Mouse (Mus musculus) liver, embryonic 16.5 days (tissue): ENCODE results near the gene Alox8. TPM values are rescaled to one million over a fixed set of nuclear protein-coding genes. Genes with fewer than 3 reads are reported as not detected.

ENCODE experiments used
- ATAC-seq: fragments of 200-750 bp; cut with Nextera tagmentation; 2 replicates; pipeline ENCODE4 v1.8.0; 2017; ENCODE audit warnings: low read depth, mild to moderate bottlenecking, moderate number of reproducible peaks, moderate library complexity
- H3K27ac ChIP-seq: fragments of 300-500 bp; sonication (generic); 2 replicates; pipeline ENCODE4 v1.5.1; 2014; ENCODE audit warnings: mild to moderate bottlenecking, low read length
- H3K27me3 ChIP-seq: fragments of 300-500 bp; sonication (generic); 2 replicates; pipeline ENCODE4 v1.6.1; 2014; ENCODE audit warnings: low read depth, low read length, mixed read lengths; ENCODE audit not compliant: control insufficient read depth, insufficient read depth
- H3K36me3 ChIP-seq: fragments of 300-500 bp; sonication (generic); 2 replicates; pipeline ENCODE4 v1.6.1; 2014; ENCODE audit warnings: mild to moderate bottlenecking; ENCODE audit not compliant: control insufficient read depth, insufficient read depth
- H3K4me1 ChIP-seq: fragments of 300-500 bp; sonication (generic); 2 replicates; pipeline ENCODE4 v1.6.1; 2014; ENCODE audit warnings: low read depth, low read length, mixed read lengths; ENCODE audit not compliant: control insufficient read depth
- H3K4me2 ChIP-seq: fragments of 300-500 bp; sonication (generic); 2 replicates; pipeline ENCODE4 v1.6.1; 2014; ENCODE audit warnings: low read depth, low read length, mixed read lengths
- H3K4me3 ChIP-seq: fragments of 300-500 bp; sonication (generic); 2 replicates; pipeline ENCODE4 v1.5.1; 2014; ENCODE audit warnings: low read depth, mild to moderate bottlenecking, low read length
- H3K9ac ChIP-seq: fragments of 300-500 bp; sonication (generic); 2 replicates; pipeline ENCODE4 v1.6.1; 2014; ENCODE audit warnings: low read depth, low read length
- H3K9me3 ChIP-seq: fragments of 300-500 bp; sonication (generic); replicated peaks from 2 replicates; pipeline ENCODE4 v1.6.1; 2016; ENCODE audit warnings: low read length; ENCODE audit not compliant: control insufficient read depth
- WGBS: fragments of 180-500 bp; shearing (Covaris S2); extraction: QIAGEN DNeasy Blood & Tissue Kit; methylation state at CpG from one replicate; pipeline ENCODE4 v1.1.7; 2014; ENCODE audit not compliant: insufficient replicate concordance; 5-methylcytosine and 5-hydroxymethylcytosine counted together
- polyA plus RNA-seq: library from polyadenylated mRNA; unstranded; fragments of >200 nt; fragmentation: Nextera tagmentation; extraction: Ambion mirVana; gene quantifications from 2 replicates; pipeline ENCODE4 v1.2.1, GENCODE M21; 2015

Gene Alox8
- polyA plus RNA-seq, 1 experiment from 2014 or later: 0.08 TPM

GRCm38 (mm10) chr11:69135361-69135760 lies 62.3 kb downstream of the Alox8 start:
- Histone ChIP-seq H3K27me3 (no peaks in the 10 kb centered on the region; the same call in 1 of the 2 replicates), H3K27ac (no peak overlapping the region), H3K4me1 (peaks cover 8% of the 10 kb centered on the region), H3K9ac (no peak overlapping the region), H3K9me3 (no peaks in the 10 kb centered on the region), H3K36me3 (no peaks in the 10 kb centered on the region), H3K4me2 (no peak overlapping the region), H3K4me3 (no peak overlapping the region)
- ATAC-seq: no peak
- 62% methylated on average over 6 of the region's 6 CpGs for WGBS

DNA sequence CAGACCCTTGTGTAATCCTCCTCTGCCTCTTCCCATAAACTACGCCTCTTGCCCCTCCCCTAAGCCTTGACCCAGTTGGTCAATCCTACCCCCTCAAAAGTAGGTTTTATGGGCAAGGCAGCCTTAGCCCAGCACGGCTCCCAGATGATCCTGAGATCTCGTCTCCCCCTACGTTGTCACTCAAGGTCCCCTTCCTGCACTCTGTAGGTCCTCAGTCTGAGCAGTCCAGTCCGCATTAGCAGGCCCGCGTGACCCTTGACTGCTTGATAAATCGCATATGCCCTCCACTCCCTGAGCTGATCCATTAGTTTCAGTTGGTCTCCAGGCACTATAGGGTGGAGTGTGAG lies 63.0 kb downstream of the Alox8 start:
- no peaks in the 10 kb centered on the region for H3K9me3 ChIP-seq
- 44% methylated on average over 8 of the region's 8 CpGs for WGBS
- peaks cover 8% of the 10 kb centered on the region for H3K4me1 ChIP-seq
- peak overlapping the region; percentile 68 for H3K4me2 ChIP-seq
- no peaks in the 10 kb centered on the region for H3K36me3 ChIP-seq
- H3K27ac ChIP-seq: no peak overlapping the region
- peak; percentile 11; the same call in 1 of the 2 replicates for ATAC-seq
- peak overlapping the region; percentile 48 for H3K4me3 ChIP-seq
- H3K27me3 ChIP-seq: no peaks in the 10 kb centered on the region; the same call in 1 of the 2 replicates
- H3K9ac ChIP-seq: no peak overlapping the region; the same call in 1 of the 2 replicates

Other genes with a start within 250 kb of the Alox8 start
- gene Arhgef15, start 240.4 kb downstream of the Alox8 start, polyA plus RNA-seq: 1.7 and 2.0 TPM in 2 replicates
- 0.37 and 0.80 TPM in 2 replicates for gene Slc25a35, start 229.7 kb downstream of the Alox8 start, polyA plus RNA-seq
- 16.3 and 19.3 TPM in 2 replicates for gene Rangrf, start 222.7 kb downstream of the Alox8 start, polyA plus RNA-seq
- gene Pfas, start 189.4 kb downstream of the Alox8 start, polyA plus RNA-seq: 13.7 and 15.4 TPM in 2 replicates
- 17.2 and 23.0 TPM in 2 replicates for gene Ctc1, start 181.9 kb downstream of the Alox8 start, polyA plus RNA-seq
- 101 and 107 TPM in 2 replicates for gene Aurkb, start 152.2 kb downstream of the Alox8 start, polyA plus RNA-seq
- 3.1 and 3.6 TPM in 2 replicates for gene Borcs6, start 138.1 kb downstream of the Alox8 start, polyA plus RNA-seq
- gene Tmem107, start 127.0 kb downstream of the Alox8 start, polyA plus RNA-seq: 20.2 and 21.7 TPM in 2 replicates
- 16.4 and 25.4 TPM in 2 replicates for gene Vamp2, start 109.4 kb downstream of the Alox8 start, polyA plus RNA-seq
- 6.9 and 8.5 TPM in 2 replicates for gene Per1, start 102.6 kb downstream of the Alox8 start, polyA plus RNA-seq
- gene Hes7, start 77.4 kb downstream of the Alox8 start, polyA plus RNA-seq: 0.06 and 0.07 TPM in 2 replicates
- 0.07 TPM in 1 of 2 replicates, not detected in the other for gene 9130213A22Rik, start 75.3 kb downstream of the Alox8 start, polyA plus RNA-seq
- 0.09 and 0.39 TPM in 2 replicates for gene Aloxe3, start 71.9 kb downstream of the Alox8 start, polyA plus RNA-seq
- not detected in 2 replicates for gene Alox12b, start 40.9 kb downstream of the Alox8 start, polyA plus RNA-seq
- gene Gucy2e, start 39.2 kb upstream of the Alox8 start, polyA plus RNA-seq: not detected in 2 replicates
- 6.0 and 7.2 TPM in 2 replicates for gene Cntrob, start 125.9 kb upstream of the Alox8 start, polyA plus RNA-seq
- gene Trappc1, start 126.1 kb upstream of the Alox8 start, polyA plus RNA-seq: 69.3 and 75.8 TPM in 2 replicates
- gene Kcnab3, start 128.4 kb upstream of the Alox8 start, polyA plus RNA-seq: 0.05 and 0.12 TPM in 2 replicates
- gene Rnf227, start 142.6 kb upstream of the Alox8 start, polyA plus RNA-seq: 0.62 and 0.74 TPM in 2 replicates
- 5.0 and 5.7 TPM in 2 replicates for gene Chd3, start 171.6 kb upstream of the Alox8 start, polyA plus RNA-seq
- gene Naa38, start 197.6 kb upstream of the Alox8 start, polyA plus RNA-seq: 73.4 and 76.8 TPM in 2 replicates
- gene Cyb5d1, start 197.8 kb upstream of the Alox8 start, polyA plus RNA-seq: 9.5 and 9.9 TPM in 2 replicates
- gene Tmem88, start 200.4 kb upstream of the Alox8 start, polyA plus RNA-seq: 7.1 and 7.8 TPM in 2 replicates
- 4.1 and 4.3 TPM in 2 replicates for gene Kdm6b, start 215.8 kb upstream of the Alox8 start, polyA plus RNA-seq